Mouse (Mus musculus) hindbrain, embryonic 13.5 days (tissue): ENCODE measurements around the gene Timp4. TPM values are rescaled to one million over a fixed set of nuclear protein-coding genes. Genes with fewer than 3 reads are reported as not detected.

Source experiments
- ATAC-seq: fragments of 200-750 bp; cut with Nextera tagmentation; 2 replicates; pipeline ENCODE4 v1.8.0; 2017; ENCODE audit warnings: moderate TSS enrichment; ENCODE audit not compliant: low FRiP score
- H3K27ac ChIP-seq: fragments of 300-500 bp; sonication (generic); 2 replicates; pipeline ENCODE4 v1.5.1; 2015; ENCODE audit warnings: inconsistent platforms, mild to moderate bottlenecking, moderate library complexity
- H3K27me3 ChIP-seq: fragments of 300-500 bp; sonication (generic); 2 replicates; pipeline ENCODE4 v1.6.1; 2015; ENCODE audit warnings: mild to moderate bottlenecking, inconsistent platforms
- H3K36me3 ChIP-seq: fragments of 300-500 bp; sonication (generic); 2 replicates; pipeline ENCODE4 v1.6.1; 2015; ENCODE audit warnings: mild to moderate bottlenecking, inconsistent platforms
- H3K4me1 ChIP-seq: fragments of 300-500 bp; sonication (generic); replicated peaks from 2 replicates; pipeline ENCODE4 v1.6.1; 2015; ENCODE audit warnings: inconsistent platforms
- H3K4me2 ChIP-seq: fragments of 300-500 bp; sonication (generic); 2 replicates; pipeline ENCODE4 v1.6.1; 2015; ENCODE audit warnings: inconsistent platforms, mild to moderate bottlenecking, moderate library complexity
- H3K4me3 ChIP-seq: fragments of 300-500 bp; sonication (generic); 2 replicates; pipeline ENCODE4 v1.5.1; 2015; ENCODE audit warnings: mild to moderate bottlenecking, inconsistent platforms
- H3K9ac ChIP-seq: fragments of 300-500 bp; sonication (generic); 2 replicates; pipeline ENCODE4 v1.6.1; 2015; ENCODE audit warnings: mild to moderate bottlenecking, inconsistent platforms
- H3K9me3 ChIP-seq: fragments of 300-500 bp; sonication (generic); 2 replicates; pipeline ENCODE4 v1.6.1; 2016; ENCODE audit warnings: inconsistent platforms
- WGBS: fragments of 180-500 bp; shearing (Covaris S2); methylation state at CpG from one replicate; pipeline ENCODE4 v1.1.7; 2015; 5-methylcytosine and 5-hydroxymethylcytosine counted together
- polyA plus RNA-seq: library from polyadenylated mRNA; unstranded; fragments of >200 nt; fragmentation: Nextera tagmentation; extraction: Ambion mirVana; gene quantifications from 2 replicates; pipeline ENCODE4 v1.2.1, GENCODE M21; 2015

Timp4 gene
- polyA plus RNA-seq, 1 experiment from 2014 or later: 11.8 TPM

DNA sequence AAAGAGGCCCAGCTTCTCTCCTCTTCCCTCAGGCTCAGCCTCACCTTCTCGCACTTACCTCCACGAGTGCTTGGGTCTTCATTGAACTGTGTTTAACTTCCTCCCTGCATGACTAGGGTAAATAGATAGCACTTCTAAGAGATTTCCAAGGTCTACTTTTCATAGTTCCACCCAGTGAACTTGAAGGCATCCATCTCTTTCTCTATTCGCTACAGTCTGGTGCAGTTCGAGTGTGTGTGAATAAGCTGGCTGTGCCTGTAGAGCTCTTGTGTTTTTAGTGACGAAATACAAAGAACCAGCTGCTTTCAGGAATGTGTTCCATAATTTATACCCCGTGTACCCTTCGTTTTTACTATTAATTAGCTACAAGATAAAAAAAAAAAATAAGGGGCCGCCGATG lies 22.7 kb upstream of the Timp4 start:
- ATAC-seq: no peak
- Histone ChIP-seq H3K4me2 (no peak overlapping the region), H3K9ac (no peak overlapping the region), H3K36me3 (peaks cover 6% of the 10 kb centered on the region), H3K27ac (no peak overlapping the region), H3K4me1 (peaks cover 14% of the 10 kb centered on the region), H3K4me3 (no peak overlapping the region), H3K9me3 (no peaks in the 10 kb centered on the region), H3K27me3 (no peaks in the 10 kb centered on the region)
- WGBS: 79% methylated on average over 9 of the region's 9 CpGs

DNA sequence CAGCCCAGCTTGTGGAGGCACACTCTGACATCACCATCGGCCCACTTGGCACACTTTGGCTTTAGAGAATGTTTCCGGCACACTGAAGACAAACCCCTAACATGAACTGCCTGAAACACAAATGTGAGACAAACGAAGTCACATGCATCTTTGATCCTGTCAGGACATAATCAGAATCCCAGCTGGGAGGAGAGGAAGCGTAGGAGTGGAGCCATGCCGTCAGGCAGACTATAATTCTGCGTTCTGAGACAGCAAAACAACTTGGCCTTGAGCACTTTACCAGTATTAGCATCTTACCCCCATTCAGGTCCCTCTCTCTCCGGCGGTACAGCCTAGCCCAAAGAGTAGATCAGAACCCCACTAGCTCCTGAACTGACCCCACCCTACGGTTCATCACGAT lies 21.3 kb upstream of the Timp4 start:
- Histone ChIP-seq H3K9ac (no peak overlapping the region), H3K4me3 (no peak overlapping the region), H3K36me3 (peaks cover 6% of the 10 kb centered on the region; the same call in 1 of the 2 replicates), H3K27ac (no peak overlapping the region), H3K27me3 (no peaks in the 10 kb centered on the region), H3K9me3 (no peaks in the 10 kb centered on the region), H3K4me1 (peaks cover 14% of the 10 kb centered on the region), H3K4me2 (no peak overlapping the region)
- WGBS: 89% methylated on average over 10 of the region's 10 CpGs
- no peak for ATAC-seq

DNA sequence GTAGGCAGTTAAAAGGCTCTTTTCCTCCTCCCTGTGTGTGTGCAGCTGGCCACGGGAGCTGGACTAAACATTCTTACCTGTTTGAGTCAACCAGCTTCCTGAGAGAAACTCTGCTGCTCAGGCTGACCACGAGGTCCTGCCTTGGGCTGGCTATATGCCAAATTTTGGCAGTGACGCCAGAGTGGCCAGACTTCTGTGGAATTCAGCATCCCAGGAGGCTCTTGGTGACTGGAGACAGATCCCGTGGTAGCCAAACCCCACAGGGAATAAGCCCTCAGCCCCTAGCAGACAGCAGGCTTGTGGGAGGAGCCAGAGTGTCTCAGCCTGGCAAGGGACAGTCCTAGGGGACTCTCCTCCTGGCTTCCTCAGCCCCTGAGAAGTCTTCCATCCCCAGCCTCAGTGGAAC lies 19.9 kb upstream of the Timp4 start:
- WGBS: 22% methylated on average over 4 of the region's 4 CpGs
- H3K4me3 ChIP-seq: no peak overlapping the region
- H3K9me3 ChIP-seq: no peaks in the 10 kb centered on the region
- no peaks in the 10 kb centered on the region for H3K27me3 ChIP-seq
- no peak overlapping the region for H3K9ac ChIP-seq
- H3K36me3 ChIP-seq: peaks cover 6% of the 10 kb centered on the region; the same call in 1 of the 2 replicates
- H3K27ac ChIP-seq: no peak overlapping the region
- H3K4me2 ChIP-seq: no peak overlapping the region
- ATAC-seq: no peak
- peaks cover 14% of the 10 kb centered on the region for H3K4me1 ChIP-seq

DNA sequence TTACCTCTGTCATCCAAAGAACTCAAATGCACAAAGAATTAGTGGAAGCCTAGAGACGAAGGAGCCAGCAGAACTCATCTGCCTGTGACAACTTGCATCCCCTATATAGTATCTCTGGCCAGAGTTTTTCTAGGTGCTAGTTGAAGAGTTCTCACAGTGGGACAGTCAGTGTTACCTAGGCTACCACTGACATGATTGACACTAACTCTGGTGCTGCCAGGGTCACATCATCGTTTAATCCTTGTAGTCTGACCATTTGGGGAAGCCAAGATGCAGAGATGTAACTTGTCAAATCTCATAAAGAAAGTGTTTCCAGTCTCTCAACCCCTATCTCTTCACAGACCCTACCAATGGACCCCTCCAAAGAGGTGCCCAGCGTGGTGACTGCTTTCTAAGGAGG lies 19.3 kb upstream of the Timp4 start:
- Histone ChIP-seq H3K9ac (no peak overlapping the region), H3K27ac (no peak overlapping the region), H3K4me1 (peaks cover 14% of the 10 kb centered on the region), H3K9me3 (no peaks in the 10 kb centered on the region), H3K36me3 (peaks cover 6% of the 10 kb centered on the region; the same call in 1 of the 2 replicates), H3K4me2 (no peak overlapping the region), H3K4me3 (no peak overlapping the region), H3K27me3 (no peaks in the 10 kb centered on the region)
- WGBS: 73% methylated on average over 3 of the region's 3 CpGs
- ATAC-seq: no peak

DNA sequence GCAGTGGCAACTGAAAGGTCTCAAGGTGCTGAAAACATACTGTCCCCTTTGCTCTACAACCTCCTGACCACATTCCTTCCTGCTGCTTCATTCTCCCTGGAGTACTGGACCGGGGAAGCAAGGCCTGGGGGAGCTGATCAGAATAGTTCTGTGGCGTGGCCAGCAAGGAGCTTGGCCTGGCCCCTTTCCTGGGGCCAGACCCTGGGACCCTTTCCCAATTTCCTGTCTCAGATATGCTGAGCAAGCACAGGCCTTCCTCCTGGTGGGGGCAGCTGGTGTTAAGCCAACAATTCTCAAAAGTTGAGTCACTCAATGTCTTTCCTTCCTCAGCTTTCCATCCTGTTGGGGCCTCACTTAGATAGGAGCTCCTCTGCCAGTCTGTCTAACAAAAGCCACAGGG lies 18.1 kb upstream of the Timp4 start:
- Histone ChIP-seq H3K27ac (no peak overlapping the region), H3K27me3 (no peaks in the 10 kb centered on the region), H3K9me3 (no peaks in the 10 kb centered on the region), H3K4me3 (no peak overlapping the region), H3K4me1 (peaks cover 14% of the 10 kb centered on the region), H3K4me2 (no peak overlapping the region), H3K36me3 (peaks cover 8% of the 10 kb centered on the region), H3K9ac (no peak overlapping the region)
- no peak for ATAC-seq
- 76% methylated on average over 2 of the region's 2 CpGs for WGBS

DNA sequence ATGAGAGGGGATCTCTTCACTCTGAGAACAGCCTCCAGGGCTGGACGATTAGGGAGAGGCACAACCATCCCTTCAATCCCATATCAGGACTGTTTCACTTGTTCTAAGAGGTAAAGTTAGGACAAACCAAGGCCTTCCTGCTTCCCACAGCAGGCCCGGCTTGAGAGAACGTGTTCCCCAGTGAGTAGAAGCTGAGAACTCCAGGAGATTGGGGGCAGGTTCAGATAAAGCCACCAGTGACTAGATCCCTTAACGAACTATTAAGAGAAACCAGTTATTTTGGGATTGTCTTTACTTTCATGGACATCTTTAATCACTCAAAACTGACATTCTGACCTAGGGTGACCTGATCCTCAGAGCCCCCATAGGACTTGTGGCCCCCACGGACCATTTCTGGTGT lies 17.6 kb upstream of the Timp4 start:
- Histone ChIP-seq H3K4me2 (no peak overlapping the region), H3K27ac (no peak overlapping the region), H3K4me1 (peaks cover 14% of the 10 kb centered on the region), H3K4me3 (no peak overlapping the region), H3K36me3 (peaks cover 12% of the 10 kb centered on the region), H3K9ac (no peak overlapping the region), H3K9me3 (no peaks in the 10 kb centered on the region), H3K27me3 (no peaks in the 10 kb centered on the region)
- WGBS: 86% methylated on average over 5 of the region's 5 CpGs
- ATAC-seq: no peak

DNA sequence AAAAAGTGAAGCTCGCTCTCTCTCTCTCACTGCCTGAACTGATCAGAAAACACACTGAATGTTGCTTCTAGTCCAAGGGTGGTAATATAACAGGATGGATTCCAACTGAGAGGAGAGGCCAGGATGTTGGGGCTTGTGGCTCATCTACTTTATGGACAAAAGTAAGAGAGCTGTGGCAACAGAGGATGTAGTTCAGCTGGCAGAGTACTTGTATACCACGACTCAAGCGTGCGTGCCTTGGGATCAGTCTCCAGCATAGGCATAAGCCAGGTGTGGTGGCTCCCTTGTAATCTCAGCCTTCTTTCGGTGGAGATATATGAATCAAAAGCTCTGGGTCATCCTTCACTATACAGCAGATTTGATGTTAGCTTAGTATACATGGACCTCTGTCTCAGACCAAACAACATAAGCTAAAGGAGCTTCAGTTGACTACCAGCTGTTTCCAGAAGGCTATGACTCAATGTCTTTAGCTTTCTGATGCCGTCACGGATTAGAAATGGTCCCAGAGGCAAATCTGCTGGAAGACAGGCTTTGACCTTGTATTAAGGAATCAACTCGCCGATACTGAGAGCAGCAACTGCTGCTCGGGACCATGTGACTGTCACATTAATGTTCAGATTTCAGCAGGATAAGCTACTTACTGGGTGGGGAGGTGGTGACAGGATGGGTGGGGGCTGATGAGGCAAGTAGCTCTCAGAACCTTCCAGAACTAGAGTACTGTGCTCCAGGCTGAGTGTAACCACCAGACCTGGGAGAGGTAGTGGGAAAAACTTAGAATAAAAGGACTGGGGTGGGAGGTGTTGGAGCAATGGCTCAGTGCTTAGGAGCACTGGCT lies 16.8 kb upstream of the Timp4 start:
- 89% methylated on average over 10 of the region's 10 CpGs for WGBS

DNA sequence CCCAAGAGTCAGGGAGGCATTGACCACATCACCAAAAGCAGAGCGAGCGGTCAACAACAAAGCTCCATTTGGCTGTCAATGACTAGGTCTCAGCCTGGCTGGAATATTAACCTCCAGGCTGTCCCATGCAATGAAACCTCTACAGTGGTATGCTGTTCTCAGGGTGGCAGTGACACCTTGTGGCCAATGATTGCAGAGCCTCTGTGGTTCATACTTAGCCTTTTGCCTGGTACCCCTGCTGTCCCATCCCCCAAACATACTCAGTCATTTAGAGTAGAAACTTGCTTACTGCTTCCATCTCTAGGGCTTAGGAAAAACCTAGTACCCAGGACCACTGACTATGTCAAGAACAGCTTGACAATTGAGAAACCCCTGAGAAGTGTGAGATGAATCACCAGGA lies 15.9 kb upstream of the Timp4 start:
- H3K27ac ChIP-seq: no peak overlapping the region
- no peaks in the 10 kb centered on the region for H3K27me3 ChIP-seq
- H3K36me3 ChIP-seq: peaks cover 19% of the 10 kb centered on the region
- no peak overlapping the region for H3K9ac ChIP-seq
- 62% methylated on average over 2 of the region's 2 CpGs for WGBS
- H3K4me1 ChIP-seq: peaks cover 14% of the 10 kb centered on the region
- H3K9me3 ChIP-seq: no peaks in the 10 kb centered on the region
- peak; percentile 73; the same call in 1 of the 2 replicates for ATAC-seq
- no peak overlapping the region for H3K4me3 ChIP-seq
- no peak overlapping the region for H3K4me2 ChIP-seq

More for the DNA sequence above, 16.8 kb upstream of the Timp4 start:
- no peaks in the 10 kb centered on the region for H3K27me3 ChIP-seq
- no peak overlapping the region for H3K27ac ChIP-seq
- no peaks in the 10 kb centered on the region for H3K9me3 ChIP-seq
- H3K4me3 ChIP-seq: no peak overlapping the region
- peaks cover 14% of the 10 kb centered on the region for H3K36me3 ChIP-seq
- peaks cover 14% of the 10 kb centered on the region for H3K4me1 ChIP-seq
- H3K9ac ChIP-seq: no peak overlapping the region
- no peak for ATAC-seq
- no peak overlapping the region for H3K4me2 ChIP-seq

DNA sequence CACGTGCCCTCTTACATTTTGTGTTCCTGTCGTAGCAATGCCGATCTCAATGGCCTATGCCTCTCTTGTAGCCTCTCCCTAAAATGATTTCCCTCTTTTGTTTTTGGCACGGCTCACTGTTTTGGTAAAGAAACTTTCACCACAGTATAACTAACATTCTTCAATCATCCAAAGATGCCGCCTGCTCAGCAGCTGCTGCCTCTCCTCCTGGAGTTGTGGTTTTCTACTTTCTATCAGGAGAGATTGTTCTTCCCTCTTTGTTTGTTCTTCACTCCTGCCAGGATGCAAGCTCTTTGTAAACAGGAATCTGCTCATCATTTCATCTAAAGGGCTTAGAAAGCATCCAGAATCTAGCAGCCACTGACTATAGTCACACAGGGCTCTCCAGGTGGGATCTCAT lies 14.8 kb upstream of the Timp4 start:
- H3K4me3 ChIP-seq: no peak overlapping the region
- H3K4me2 ChIP-seq: no peak overlapping the region
- no peaks in the 10 kb centered on the region for H3K9me3 ChIP-seq
- no peaks in the 10 kb centered on the region for H3K27me3 ChIP-seq
- 86% methylated on average over 5 of the region's 5 CpGs for WGBS
- H3K9ac ChIP-seq: no peak overlapping the region
- peaks cover 9% of the 10 kb centered on the region for H3K4me1 ChIP-seq
- peaks cover 24% of the 10 kb centered on the region for H3K36me3 ChIP-seq
- H3K27ac ChIP-seq: no peak overlapping the region
- ATAC-seq: no peak

DNA sequence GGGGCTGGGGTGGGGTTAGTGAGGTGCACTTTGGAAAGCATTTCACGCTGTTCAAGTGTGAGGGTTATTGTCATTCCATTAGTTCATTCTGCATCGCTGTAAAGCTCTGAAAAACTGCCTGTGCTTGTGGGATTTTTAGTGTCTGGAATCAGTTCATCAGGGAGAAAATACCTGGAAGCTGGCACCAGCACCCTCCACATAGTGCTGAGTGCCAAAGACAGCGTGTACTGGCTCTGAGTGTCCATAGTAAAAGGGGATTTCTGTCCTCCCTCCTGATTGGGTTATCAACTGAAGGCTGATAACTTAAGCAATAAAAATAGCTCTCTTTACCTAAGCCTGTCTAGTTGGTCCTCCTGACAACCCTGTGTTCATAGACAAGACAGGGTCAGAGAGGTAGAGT lies 8.5 kb upstream of the Timp4 start:
- H3K4me2 ChIP-seq: no peak overlapping the region
- H3K27me3 ChIP-seq: no peaks in the 10 kb centered on the region
- H3K36me3 ChIP-seq: peaks cover 24% of the 10 kb centered on the region
- no peaks in the 10 kb centered on the region for H3K4me1 ChIP-seq
- no peaks in the 10 kb centered on the region for H3K9me3 ChIP-seq
- WGBS: 90% methylated on average over 3 of the region's 3 CpGs
- H3K27ac ChIP-seq: no peak overlapping the region
- H3K4me3 ChIP-seq: no peak overlapping the region
- H3K9ac ChIP-seq: no peak overlapping the region
- no peak for ATAC-seq

DNA sequence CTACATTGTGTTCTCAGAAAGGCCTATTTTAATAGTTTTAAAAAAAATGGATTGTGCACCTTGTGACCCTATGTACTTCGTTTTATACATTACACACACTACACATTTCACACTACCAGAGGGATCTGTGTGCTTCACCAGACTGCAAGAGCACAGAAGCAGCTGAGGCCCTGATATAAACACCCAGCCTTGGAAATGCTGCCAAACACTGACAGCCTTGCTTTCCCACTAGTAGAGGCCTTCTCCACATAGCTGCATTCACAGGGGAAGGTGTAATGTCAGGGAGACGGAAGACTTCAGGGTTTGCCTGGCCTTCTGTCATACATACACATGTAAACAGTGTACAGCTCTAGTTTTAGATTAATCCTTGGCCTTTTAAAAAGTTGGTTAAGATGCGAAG lies 3.2 kb upstream of the Timp4 start:
- Histone ChIP-seq H3K36me3 (no peaks in the 10 kb centered on the region), H3K4me1 (peaks cover 17% of the 10 kb centered on the region), H3K27ac (no peak overlapping the region), H3K4me3 (no peak overlapping the region), H3K9me3 (no peaks in the 10 kb centered on the region), H3K4me2 (no peak overlapping the region), H3K27me3 (peaks cover 4% of the 10 kb centered on the region; the same call in 1 of the 2 replicates), H3K9ac (no peak overlapping the region)
- WGBS: 91% methylated on average over 3 of the region's 3 CpGs
- ATAC-seq: no peak

DNA sequence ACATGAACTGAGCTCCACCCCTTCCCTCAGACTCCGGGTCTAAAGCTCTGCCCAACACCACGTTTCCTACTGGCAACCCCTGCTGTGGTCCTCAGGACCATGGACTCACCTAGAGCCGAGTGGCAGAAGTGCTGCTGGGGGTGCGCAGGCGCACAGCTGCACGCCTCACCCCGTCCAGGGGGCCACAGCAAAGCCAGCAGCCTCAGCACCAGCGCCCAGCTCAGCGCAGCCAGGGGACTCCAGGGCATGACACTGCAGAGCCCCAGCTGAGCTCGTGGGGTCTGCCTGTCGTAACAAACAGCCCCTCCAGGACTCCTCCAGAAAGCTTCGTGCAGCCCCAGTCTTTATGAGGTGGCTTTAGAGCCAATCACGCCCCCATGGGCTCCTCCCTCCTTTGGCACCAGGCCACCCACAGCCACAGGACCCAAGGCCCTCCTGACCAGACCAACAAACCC lies 447 bp downstream of the Timp4 start:
- ATAC-seq: peak; percentile 75

More for the DNA sequence above, 447 bp downstream of the Timp4 start:
- Histone ChIP-seq H3K27ac (peak overlapping the region; percentile 71), H3K27me3 (peaks cover 10% of the 10 kb centered on the region; the same call in 1 of the 2 replicates), H3K4me1 (peaks cover 17% of the 10 kb centered on the region), H3K4me2 (peak overlapping the region; percentile 47), H3K9ac (peak overlapping the region; percentile 59; the same call in 1 of the 2 replicates), H3K4me3 (peak overlapping the region; percentile 23), H3K9me3 (no peaks in the 10 kb centered on the region), H3K36me3 (peaks cover 12% of the 10 kb centered on the region)
- WGBS: 4% methylated on average over 13 of the region's 13 CpGs
